Mouse (Mus musculus): ENCODE measurements around the gene Klrb1f. TPM values are rescaled to one million over a fixed set of nuclear protein-coding genes. Genes with fewer than 3 reads are reported as not detected.

The Klrb1f gene
- polyA plus RNA-seq, 1 experiment from 2014 or later = 0.13 TPM

GRCm38 (mm10) chr6:129051731-129052130 lies 6.0 kb downstream of the Klrb1f start:
- DNase-seq (ENCODE audit: low spot score) (no peak), ATAC-seq (replicated peaks; ENCODE audit: insufficient number of reproducible peaks, low FRiP score, low TSS enrichment, low read depth) (no peak)
- no peaks in the 10 kb centered on the region for H3K36me3 ChIP-seq (replicated peaks; ENCODE audit: control insufficient read depth, insufficient read depth, low read depth, low read length)
- 84% methylated on average over 5 of the region's 5 CpGs for WGBS
- H3K4me2 ChIP-seq (ENCODE audit: low read depth, low read length) = no peak overlapping the region
- no peak overlapping the region for H3K4me3 ChIP-seq (ENCODE audit: low read depth, low read length)
- H3K27me3 ChIP-seq (ENCODE audit: control insufficient read depth, insufficient read depth, low read length) = no peaks in the 10 kb centered on the region
- H3K27ac ChIP-seq (replicated peaks; ENCODE audit: low read depth, low read length) = no peak overlapping the region
- no peak overlapping the region for H3K9ac ChIP-seq (replicated peaks; ENCODE audit: low read length)
- no peaks in the 10 kb centered on the region for H3K9me3 ChIP-seq (replicated peaks; ENCODE audit: control insufficient read depth, low read length)
- no peaks in the 10 kb centered on the region for H3K4me1 ChIP-seq (ENCODE audit: control insufficient read depth, insufficient read depth, low read length)

GRCm38 (mm10) chr6:129056237-129056636 lies 10.5 kb downstream of the Klrb1f start:
- DNase-seq (ENCODE audit: low spot score) (no peak), ATAC-seq (replicated peaks; ENCODE audit: insufficient number of reproducible peaks, low FRiP score, low TSS enrichment, low read depth) (no peak)
- 92% methylated on average over 3 of the region's 3 CpGs for WGBS
- Histone ChIP-seq H3K36me3 (replicated peaks; ENCODE audit: control insufficient read depth, insufficient read depth, low read depth, low read length) (no peaks in the 10 kb centered on the region), H3K4me2 (ENCODE audit: low read depth, low read length) (no peak overlapping the region), H3K4me3 (ENCODE audit: low read depth, low read length) (no peak overlapping the region), H3K9me3 (replicated peaks; ENCODE audit: control insufficient read depth, low read length) (no peaks in the 10 kb centered on the region), H3K9ac (replicated peaks; ENCODE audit: low read length) (no peak overlapping the region), H3K27me3 (ENCODE audit: control insufficient read depth, insufficient read depth, low read length) (no peaks in the 10 kb centered on the region), H3K4me1 (ENCODE audit: control insufficient read depth, insufficient read depth, low read length) (no peaks in the 10 kb centered on the region), H3K27ac (replicated peaks; ENCODE audit: low read depth, low read length) (no peak overlapping the region)

- no peak overlapping the region for H3K4me2 ChIP-seq (ENCODE audit: low read depth, low read length)
- no peak for DNase-seq (ENCODE audit: low spot score)
- no peak overlapping the region for H3K27ac ChIP-seq (replicated peaks; ENCODE audit: low read depth, low read length)
- no peaks in the 10 kb centered on the region for H3K4me1 ChIP-seq (ENCODE audit: control insufficient read depth, insufficient read depth, low read length)
- H3K9me3 ChIP-seq (replicated peaks; ENCODE audit: control insufficient read depth, low read length) = no peaks in the 10 kb centered on the region
- H3K27me3 ChIP-seq (ENCODE audit: control insufficient read depth, insufficient read depth, low read length) = no peaks in the 10 kb centered on the region
- H3K4me3 ChIP-seq (ENCODE audit: low read depth, low read length) = no peak overlapping the region
- ATAC-seq (replicated peaks; ENCODE audit: insufficient number of reproducible peaks, low FRiP score, low TSS enrichment, low read depth) = no peak
- no peak overlapping the region for H3K9ac ChIP-seq (replicated peaks; ENCODE audit: low read length)
- no peaks in the 10 kb centered on the region for H3K36me3 ChIP-seq (replicated peaks; ENCODE audit: control insufficient read depth, insufficient read depth, low read depth, low read length)
Observed at GRCm38 (mm10) chr6:129058013-129058412, 12.3 kb downstream of the Klrb1f start.

- H3K4me2 ChIP-seq (ENCODE audit: low read depth, low read length) = no peak overlapping the region
- ATAC-seq (replicated peaks; ENCODE audit: insufficient number of reproducible peaks, low FRiP score, low TSS enrichment, low read depth) = no peak
- no peaks in the 10 kb centered on the region for H3K27me3 ChIP-seq (ENCODE audit: control insufficient read depth, insufficient read depth, low read length)
- no peak overlapping the region for H3K27ac ChIP-seq (replicated peaks; ENCODE audit: low read depth, low read length)
- no peaks in the 10 kb centered on the region for H3K9me3 ChIP-seq (replicated peaks; ENCODE audit: control insufficient read depth, low read length)
- no peak for DNase-seq (ENCODE audit: low spot score)
- no peaks in the 10 kb centered on the region for H3K4me1 ChIP-seq (ENCODE audit: control insufficient read depth, insufficient read depth, low read length)
- WGBS = 82% methylated on average over 3 of the region's 3 CpGs
- H3K4me3 ChIP-seq (ENCODE audit: low read depth, low read length) = no peak overlapping the region
- H3K9ac ChIP-seq (replicated peaks; ENCODE audit: low read length) = no peak overlapping the region
- no peaks in the 10 kb centered on the region for H3K36me3 ChIP-seq (replicated peaks; ENCODE audit: control insufficient read depth, insufficient read depth, low read depth, low read length)
Observed at GRCm38 (mm10) chr6:129065407-129065806, 19.7 kb downstream of the Klrb1f start.

- ATAC-seq (replicated peaks; ENCODE audit: insufficient number of reproducible peaks, low FRiP score, low TSS enrichment, low read depth) = no peak
- Histone ChIP-seq H3K27me3 (ENCODE audit: control insufficient read depth, insufficient read depth, low read length) (no peaks in the 10 kb centered on the region), H3K9me3 (replicated peaks; ENCODE audit: control insufficient read depth, low read length) (no peaks in the 10 kb centered on the region), H3K27ac (replicated peaks; ENCODE audit: low read depth, low read length) (no peak overlapping the region), H3K4me3 (ENCODE audit: low read depth, low read length) (no peak overlapping the region), H3K36me3 (replicated peaks; ENCODE audit: control insufficient read depth, insufficient read depth, low read depth, low read length) (no peaks in the 10 kb centered on the region), H3K4me2 (ENCODE audit: low read depth, low read length) (no peak overlapping the region), H3K9ac (replicated peaks; ENCODE audit: low read length) (no peak overlapping the region), H3K4me1 (ENCODE audit: control insufficient read depth, insufficient read depth, low read length) (no peaks in the 10 kb centered on the region)
- 88% methylated on average over 3 of the region's 3 CpGs for WGBS
- DNase-seq (ENCODE audit: low spot score) = no peak
Observed at GRCm38 (mm10) chr6:129065857-129066256, 20.2 kb downstream of the Klrb1f start.

- H3K4me1 ChIP-seq (ENCODE audit: control insufficient read depth, insufficient read depth, low read length) = no peaks in the 10 kb centered on the region
- H3K9ac ChIP-seq (replicated peaks; ENCODE audit: low read length) = no peak overlapping the region
- H3K9me3 ChIP-seq (replicated peaks; ENCODE audit: control insufficient read depth, low read length) = no peaks in the 10 kb centered on the region
- DNase-seq (ENCODE audit: low spot score) (no peak), ATAC-seq (replicated peaks; ENCODE audit: insufficient number of reproducible peaks, low FRiP score, low TSS enrichment, low read depth) (no peak)
- H3K36me3 ChIP-seq (replicated peaks; ENCODE audit: control insufficient read depth, insufficient read depth, low read depth, low read length) = no peaks in the 10 kb centered on the region
- no peak overlapping the region for H3K4me2 ChIP-seq (ENCODE audit: low read depth, low read length)
- H3K27me3 ChIP-seq (ENCODE audit: control insufficient read depth, insufficient read depth, low read length) = no peaks in the 10 kb centered on the region
- H3K27ac ChIP-seq (replicated peaks; ENCODE audit: low read depth, low read length) = no peak overlapping the region
- H3K4me3 ChIP-seq (ENCODE audit: low read depth, low read length) = no peak overlapping the region
Observed at GRCm38 (mm10) chr6:129066530-129066929, 20.8 kb downstream of the Klrb1f start.

GRCm38 (mm10) chr6:129066986-129067385 lies 21.3 kb downstream of the Klrb1f start:
- peak; percentile 67 for DNase-seq (ENCODE audit: low spot score)
- WGBS = 76% methylated on average over 1 of the region's 1 CpGs
- no peaks in the 10 kb centered on the region for H3K4me1 ChIP-seq (ENCODE audit: control insufficient read depth, insufficient read depth, low read length)

GRCm38 (mm10) chr6:129085098-129085497 lies 39.4 kb downstream of the Klrb1f start:
- Histone ChIP-seq H3K9me3 (replicated peaks; ENCODE audit: control insufficient read depth, low read length) (no peaks in the 10 kb centered on the region), H3K4me3 (ENCODE audit: low read depth, low read length) (no peak overlapping the region), H3K27ac (replicated peaks; ENCODE audit: low read depth, low read length) (no peak overlapping the region), H3K9ac (replicated peaks; ENCODE audit: low read length) (no peak overlapping the region), H3K4me1 (ENCODE audit: control insufficient read depth, insufficient read depth, low read length) (no peaks in the 10 kb centered on the region), H3K36me3 (replicated peaks; ENCODE audit: control insufficient read depth, insufficient read depth, low read depth, low read length) (no peaks in the 10 kb centered on the region), H3K4me2 (ENCODE audit: low read depth, low read length) (no peak overlapping the region), H3K27me3 (ENCODE audit: control insufficient read depth, insufficient read depth, low read length) (no peaks in the 10 kb centered on the region)
- no peak for ATAC-seq (replicated peaks; ENCODE audit: insufficient number of reproducible peaks, low FRiP score, low TSS enrichment, low read depth)
- no peak for DNase-seq (ENCODE audit: low spot score)
- WGBS = 83% methylated on average over 6 of the region's 6 CpGs

More at GRCm38 (mm10) chr6:129066986-129067385, 21.3 kb downstream of the Klrb1f start:
- no peaks in the 10 kb centered on the region for H3K9me3 ChIP-seq (replicated peaks; ENCODE audit: control insufficient read depth, low read length)
- H3K27ac ChIP-seq (replicated peaks; ENCODE audit: low read depth, low read length) = no peak overlapping the region
- H3K36me3 ChIP-seq (replicated peaks; ENCODE audit: control insufficient read depth, insufficient read depth, low read depth, low read length) = no peaks in the 10 kb centered on the region
- H3K4me3 ChIP-seq (ENCODE audit: low read depth, low read length) = no peak overlapping the region
- H3K9ac ChIP-seq (replicated peaks; ENCODE audit: low read length) = no peak overlapping the region
- 0 out of 2 replicates have a peak, but pooled peaks have one; percentile 62 for ATAC-seq (replicated peaks; ENCODE audit: insufficient number of reproducible peaks, low FRiP score, low TSS enrichment, low read depth)
- no peaks in the 10 kb centered on the region for H3K27me3 ChIP-seq (ENCODE audit: control insufficient read depth, insufficient read depth, low read length)
- no peak overlapping the region for H3K4me2 ChIP-seq (ENCODE audit: low read depth, low read length)

Measured in embryonic facial prominence, embryonic 11.5 days (tissue).